Mouse (Mus musculus): ENCODE measurements around the gene Car1. TPM values are rescaled to one million over a fixed set of nuclear protein-coding genes. Genes with fewer than 3 reads are reported as not detected.
"Not testable (repeated sequence)": the region's sequence is repeated elsewhere in the genome, so short reads cannot be mapped to it uniquely, and the experiment has no call there.

Gene Car1
- polyA plus RNA-seq, 1 experiment from 2014 or later = 0.12 TPM

DNA sequence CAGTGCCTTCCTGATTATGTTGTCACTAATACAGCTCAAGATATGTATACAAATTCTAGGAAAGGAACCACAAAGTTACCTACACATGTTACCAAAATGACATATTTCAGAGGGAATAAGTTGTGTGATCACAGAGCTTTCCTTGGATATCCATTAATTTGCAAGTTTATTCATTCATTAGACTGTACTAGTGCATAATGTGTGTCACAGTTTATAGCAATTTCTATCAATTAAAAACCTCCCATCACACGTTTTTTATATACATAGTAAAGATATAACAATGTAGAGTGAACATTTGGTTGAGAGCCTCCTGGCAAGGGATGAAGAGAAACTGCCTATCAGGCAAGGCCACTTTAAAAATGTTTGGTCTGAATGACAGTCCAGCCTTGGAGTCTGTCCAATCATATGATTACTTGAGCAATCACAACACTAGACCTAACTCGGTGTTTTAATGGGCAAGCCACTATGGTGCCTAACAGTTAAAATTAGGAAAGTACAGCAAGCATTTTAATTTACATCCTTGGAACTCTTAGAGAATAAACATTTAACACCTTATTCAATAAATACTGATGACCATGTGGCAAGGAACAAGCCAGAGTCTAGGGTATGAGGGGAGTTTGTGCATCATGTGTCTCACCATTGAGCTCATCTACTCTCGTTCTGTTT lies 31.5 kb downstream of the Car1 start:
- not testable (repeated sequence) for H3K27ac ChIP-seq (replicated peaks; ENCODE audit: low read depth, low read length); ATAC-seq (ENCODE audit: insufficient number of reproducible peaks, low FRiP score, low TSS enrichment, low read depth); H3K27me3 ChIP-seq (ENCODE audit: control insufficient read depth, insufficient read depth, low read length); H3K4me2 ChIP-seq (ENCODE audit: low read depth, severe bottlenecking); DNase-seq (ENCODE audit: low spot score); H3K36me3 ChIP-seq (ENCODE audit: control insufficient read depth, insufficient read depth, low read length); H3K4me3 ChIP-seq (ENCODE audit: low read depth, low read length); H3K9me3 ChIP-seq (ENCODE audit: control insufficient read depth, low read length); H3K9ac ChIP-seq (ENCODE audit: low read length); H3K4me1 ChIP-seq (ENCODE audit: control insufficient read depth, insufficient read depth, low read length)
- 82% methylated on average over 2 of the region's 3 CpGs for WGBS

DNA sequence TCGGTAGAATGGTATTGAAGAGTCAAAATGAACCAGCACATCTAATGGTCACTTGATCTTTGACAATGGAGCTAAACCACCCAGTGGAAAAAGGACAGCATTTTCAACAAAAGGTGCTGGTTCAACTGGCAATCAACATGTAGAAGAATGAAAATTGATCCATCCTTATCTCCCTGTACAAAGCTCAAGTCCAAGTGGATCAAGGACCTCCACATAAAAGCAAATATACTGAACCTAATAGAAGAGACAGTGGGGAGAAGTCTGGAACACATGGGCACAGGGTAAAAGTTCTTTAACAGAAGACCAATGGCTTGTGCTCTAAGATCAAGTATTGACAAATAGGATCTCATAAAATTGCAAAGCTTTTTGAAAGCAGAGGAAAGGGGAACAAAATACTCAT lies 33.6 kb downstream of the Car1 start:
- H3K9me3 ChIP-seq (ENCODE audit: control insufficient read depth, low read length); H3K9ac ChIP-seq (ENCODE audit: low read length); H3K27me3 ChIP-seq (ENCODE audit: control insufficient read depth, insufficient read depth, low read length); H3K4me2 ChIP-seq (ENCODE audit: low read depth, severe bottlenecking); H3K27ac ChIP-seq (replicated peaks; ENCODE audit: low read depth, low read length); H3K36me3 ChIP-seq (ENCODE audit: control insufficient read depth, insufficient read depth, low read length); H3K4me3 ChIP-seq (ENCODE audit: low read depth, low read length); H3K4me1 ChIP-seq (ENCODE audit: control insufficient read depth, insufficient read depth, low read length); ATAC-seq (ENCODE audit: insufficient number of reproducible peaks, low FRiP score, low TSS enrichment, low read depth); DNase-seq (ENCODE audit: low spot score): not testable (repeated sequence)
- 86% methylated on average over 1 of the region's 1 CpGs for WGBS

GRCm38 (mm10) chr3:14772473-14772872 lies 35.7 kb downstream of the Car1 start:
- not testable (repeated sequence) for ATAC-seq (ENCODE audit: insufficient number of reproducible peaks, low FRiP score, low TSS enrichment, low read depth); H3K9me3 ChIP-seq (ENCODE audit: control insufficient read depth, low read length); H3K36me3 ChIP-seq (ENCODE audit: control insufficient read depth, insufficient read depth, low read length); H3K27me3 ChIP-seq (ENCODE audit: control insufficient read depth, insufficient read depth, low read length); H3K4me2 ChIP-seq (ENCODE audit: low read depth, severe bottlenecking); H3K9ac ChIP-seq (ENCODE audit: low read length); H3K27ac ChIP-seq (replicated peaks; ENCODE audit: low read depth, low read length); H3K4me1 ChIP-seq (ENCODE audit: control insufficient read depth, insufficient read depth, low read length); H3K4me3 ChIP-seq (ENCODE audit: low read depth, low read length); DNase-seq (ENCODE audit: low spot score)
- 89% methylated on average over 1 of the region's 1 CpGs for WGBS

DNA sequence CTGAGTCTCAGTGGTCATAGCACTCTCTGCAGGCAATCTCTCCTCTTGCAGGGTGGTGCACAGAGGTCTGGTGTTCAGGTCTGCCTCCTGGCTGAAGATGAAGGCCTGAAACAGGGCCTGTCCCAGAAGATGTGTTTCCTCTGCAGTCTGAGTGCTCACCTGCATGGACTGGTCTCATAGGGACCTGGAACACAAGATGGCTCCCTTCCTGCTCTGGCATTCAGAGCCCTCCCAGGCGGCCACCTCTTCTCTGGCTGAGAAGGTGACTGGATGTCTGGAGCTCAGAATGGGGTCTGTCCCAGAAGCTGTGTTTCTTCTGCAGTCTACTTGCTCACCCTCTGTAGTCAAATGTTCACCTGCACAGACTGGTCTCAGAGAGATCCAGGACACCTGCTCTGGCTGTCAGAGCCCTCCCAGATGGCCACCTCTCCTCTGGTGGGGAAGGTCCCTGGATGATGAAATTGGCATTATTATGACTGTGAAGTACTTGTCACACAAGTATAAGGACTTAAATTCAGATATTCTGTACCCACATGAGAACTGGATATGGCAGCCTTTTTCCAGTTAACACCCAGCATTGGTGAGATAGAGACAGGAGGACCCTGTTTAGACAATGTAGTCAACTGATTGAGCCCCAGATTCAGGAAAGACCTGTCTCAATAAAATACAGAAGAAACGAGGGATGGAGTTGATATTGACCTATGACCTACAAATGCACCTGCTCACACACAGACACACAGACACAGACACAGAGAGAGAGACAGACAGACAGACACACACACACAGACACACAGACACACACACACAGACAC lies 43.2 kb downstream of the Car1 start:
- H3K27me3 ChIP-seq (ENCODE audit: control insufficient read depth, insufficient read depth, low read length) = no peaks in the 10 kb centered on the region
- DNase-seq (ENCODE audit: low spot score) = no peak
- no peaks in the 10 kb centered on the region for H3K9me3 ChIP-seq (ENCODE audit: control insufficient read depth, low read length)
- no peak overlapping the region for H3K9ac ChIP-seq (ENCODE audit: low read length)
- no peak overlapping the region for H3K4me2 ChIP-seq (ENCODE audit: low read depth, severe bottlenecking)
- 71% methylated on average over 2 of the region's 2 CpGs for WGBS
- no peak overlapping the region for H3K4me3 ChIP-seq (ENCODE audit: low read depth, low read length)
- H3K4me1 ChIP-seq (ENCODE audit: control insufficient read depth, insufficient read depth, low read length) = no peaks in the 10 kb centered on the region
- H3K36me3 ChIP-seq (ENCODE audit: control insufficient read depth, insufficient read depth, low read length) = no peaks in the 10 kb centered on the region
- H3K27ac ChIP-seq (replicated peaks; ENCODE audit: low read depth, low read length) = no peak overlapping the region
- no peak for ATAC-seq (ENCODE audit: insufficient number of reproducible peaks, low FRiP score, low TSS enrichment, low read depth)

DNA sequence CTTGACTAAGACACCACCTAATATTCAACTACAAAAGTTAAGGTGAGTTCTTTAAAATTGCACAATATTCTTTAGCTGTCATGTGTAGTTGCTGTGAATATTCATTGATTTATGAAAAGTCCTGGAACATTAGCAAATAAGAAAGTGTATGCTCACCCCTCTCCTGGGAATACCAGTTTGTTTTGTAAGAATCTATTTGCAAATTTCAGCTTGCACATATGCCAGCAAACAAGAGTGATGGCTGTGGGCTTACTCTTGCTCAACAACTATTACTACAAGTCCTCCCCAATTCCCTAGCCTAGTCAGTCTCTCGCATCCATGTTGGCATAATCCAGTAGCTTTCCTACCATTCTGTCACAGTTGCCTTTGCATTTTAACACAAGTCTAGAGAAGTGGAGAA lies 52.5 kb downstream of the Car1 start:
- no peaks in the 10 kb centered on the region for H3K27me3 ChIP-seq (ENCODE audit: control insufficient read depth, insufficient read depth, low read length)
- H3K4me1 ChIP-seq (ENCODE audit: control insufficient read depth, insufficient read depth, low read length) = no peaks in the 10 kb centered on the region
- no peak overlapping the region for H3K9ac ChIP-seq (ENCODE audit: low read length)
- H3K27ac ChIP-seq (replicated peaks; ENCODE audit: low read depth, low read length) = no peak overlapping the region
- ATAC-seq (ENCODE audit: insufficient number of reproducible peaks, low FRiP score, low TSS enrichment, low read depth) (no peak), DNase-seq (ENCODE audit: low spot score) (no peak)
- WGBS = 91% methylated on average over 1 of the region's 1 CpGs
- no peaks in the 10 kb centered on the region for H3K36me3 ChIP-seq (ENCODE audit: control insufficient read depth, insufficient read depth, low read length)
- no peak overlapping the region for H3K4me3 ChIP-seq (ENCODE audit: low read depth, low read length)
- no peaks in the 10 kb centered on the region for H3K9me3 ChIP-seq (ENCODE audit: control insufficient read depth, low read length)
- no peak overlapping the region for H3K4me2 ChIP-seq (ENCODE audit: low read depth, severe bottlenecking)

GRCm38 (mm10) chr3:14746041-14746440 lies 62.1 kb downstream of the Car1 start:
- no peak overlapping the region for H3K4me2 ChIP-seq (ENCODE audit: low read depth, severe bottlenecking)
- H3K4me1 ChIP-seq (ENCODE audit: control insufficient read depth, insufficient read depth, low read length) = no peaks in the 10 kb centered on the region
- ATAC-seq (ENCODE audit: insufficient number of reproducible peaks, low FRiP score, low TSS enrichment, low read depth) (no peak), DNase-seq (ENCODE audit: low spot score) (no peak)
- H3K4me3 ChIP-seq (ENCODE audit: low read depth, low read length) = no peak overlapping the region
- H3K9ac ChIP-seq (ENCODE audit: low read length) = no peak overlapping the region
- no peaks in the 10 kb centered on the region for H3K27me3 ChIP-seq (ENCODE audit: control insufficient read depth, insufficient read depth, low read length)
- WGBS = 88% methylated on average over 3 of the region's 3 CpGs
- H3K36me3 ChIP-seq (ENCODE audit: control insufficient read depth, insufficient read depth, low read length) = no peaks in the 10 kb centered on the region
- H3K9me3 ChIP-seq (ENCODE audit: control insufficient read depth, low read length) = no peaks in the 10 kb centered on the region
- H3K27ac ChIP-seq (replicated peaks; ENCODE audit: low read depth, low read length) = no peak overlapping the region

DNA sequence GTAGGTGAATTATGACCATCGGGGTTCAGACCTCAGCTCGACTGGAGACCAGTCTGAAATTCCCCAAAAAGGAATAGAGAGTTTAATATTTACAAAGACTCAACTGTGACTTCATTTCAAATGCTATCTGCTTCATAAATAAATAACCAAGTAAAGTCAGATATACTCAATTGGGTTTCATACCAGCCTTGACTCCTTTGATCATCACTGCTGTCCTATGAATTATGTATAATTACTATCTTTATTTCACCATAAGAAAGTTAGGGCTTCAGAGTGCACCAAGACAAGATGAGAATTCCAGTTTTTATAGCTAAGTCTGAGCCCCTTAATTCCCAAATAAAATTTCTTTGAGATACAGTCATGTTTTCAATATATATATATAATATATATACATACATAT lies 69.9 kb downstream of the Car1 start:
- H3K9ac ChIP-seq (ENCODE audit: low read length) = no peak overlapping the region
- H3K27me3 ChIP-seq (ENCODE audit: control insufficient read depth, insufficient read depth, low read length) = no peaks in the 10 kb centered on the region
- no peak overlapping the region for H3K4me2 ChIP-seq (ENCODE audit: low read depth, severe bottlenecking)
- H3K4me1 ChIP-seq (ENCODE audit: control insufficient read depth, insufficient read depth, low read length) = no peaks in the 10 kb centered on the region
- H3K27ac ChIP-seq (replicated peaks; ENCODE audit: low read depth, low read length) = no peak overlapping the region
- H3K4me3 ChIP-seq (ENCODE audit: low read depth, low read length) = no peak overlapping the region
- DNase-seq (ENCODE audit: low spot score) = no peak
- no peak for ATAC-seq (ENCODE audit: insufficient number of reproducible peaks, low FRiP score, low TSS enrichment, low read depth)
- no peaks in the 10 kb centered on the region for H3K36me3 ChIP-seq (ENCODE audit: control insufficient read depth, insufficient read depth, low read length)
- H3K9me3 ChIP-seq (ENCODE audit: control insufficient read depth, low read length) = no peaks in the 10 kb centered on the region
- 73% methylated on average over 2 of the region's 2 CpGs for WGBS

DNA sequence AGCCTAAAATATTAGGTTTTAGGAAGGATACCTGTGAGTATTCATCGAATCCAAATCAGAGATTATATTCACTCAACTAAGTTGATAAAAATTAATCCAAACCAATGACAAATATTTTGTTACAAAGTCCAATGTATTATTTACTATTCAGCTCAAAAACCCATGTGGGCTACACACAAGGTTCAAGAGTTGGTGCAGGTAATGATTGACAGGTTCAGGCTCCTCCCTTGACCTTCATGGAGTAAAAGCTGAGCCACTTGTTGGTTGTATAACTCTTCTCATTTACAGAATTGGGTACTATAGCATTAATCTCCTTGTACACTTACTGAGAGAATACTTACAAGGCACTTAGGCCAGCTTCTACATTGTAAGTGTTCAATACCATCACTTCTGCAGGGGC lies 80.7 kb downstream of the Car1 start:
- DNase-seq (ENCODE audit: low spot score); H3K4me1 ChIP-seq (ENCODE audit: control insufficient read depth, insufficient read depth, low read length); H3K27ac ChIP-seq (replicated peaks; ENCODE audit: low read depth, low read length); H3K9ac ChIP-seq (ENCODE audit: low read length); H3K9me3 ChIP-seq (ENCODE audit: control insufficient read depth, low read length); ATAC-seq (ENCODE audit: insufficient number of reproducible peaks, low FRiP score, low TSS enrichment, low read depth); H3K4me3 ChIP-seq (ENCODE audit: low read depth, low read length); H3K27me3 ChIP-seq (ENCODE audit: control insufficient read depth, insufficient read depth, low read length); H3K4me2 ChIP-seq (ENCODE audit: low read depth, severe bottlenecking); H3K36me3 ChIP-seq (ENCODE audit: control insufficient read depth, insufficient read depth, low read length): not testable (repeated sequence)
- 93% methylated on average over 1 of the region's 1 CpGs for WGBS
